Mouse (Mus musculus): ENCODE measurements at regions not wholly inside any gene's neighbourhood (a gene's known extent, or its start where the extent isn't known, plus 50 kb on each side); places are given as distances from the start of the nearest gene placed in this dataset.

GRCm38 (mm10) chr13:47868656-47869055 lies 392.4 kb upstream of the Id4 start:
- DNase-seq (ENCODE audit: low read depth, low spot score): no peak

- DNase-seq (ENCODE audit: low read depth, low spot score): no peak
These were observed 391.1 kb upstream of the Id4 start for GRCm38 (mm10) chr13:47869670-47870532.

GRCm38 (mm10) chr13:47872645-47873044 lies 388.4 kb upstream of the Id4 start:
- DNase-seq (ENCODE audit: low read depth, low spot score): no peak

GRCm38 (mm10) chr13:47892569-47892968 lies 368.5 kb upstream of the Id4 start:
- DNase-seq (ENCODE audit: low read depth, low spot score): no peak

GRCm38 (mm10) chr13:47894331-47894730 lies 366.7 kb upstream of the Id4 start:
- DNase-seq (ENCODE audit: low read depth, low spot score): no peak

- DNase-seq (ENCODE audit: low read depth, low spot score): no peak
These were observed 365.8 kb upstream of the Id4 start for GRCm38 (mm10) chr13:47895256-47895655.

- DNase-seq (ENCODE audit: low read depth, low spot score): no peak
These were observed 364.4 kb upstream of the Id4 start for GRCm38 (mm10) chr13:47896646-47897045.

GRCm38 (mm10) chr13:47909851-47910530 lies 351.0 kb upstream of the Id4 start:
- no peak for DNase-seq (ENCODE audit: low read depth, low spot score)

- no peak for DNase-seq (ENCODE audit: low read depth, low spot score)
These were observed 350.5 kb upstream of the Id4 start for GRCm38 (mm10) chr13:47910531-47910910.

- DNase-seq (ENCODE audit: low read depth, low spot score): no peak
These were observed 344.6 kb upstream of the Id4 start for GRCm38 (mm10) chr13:47916456-47916855.

- no peak for DNase-seq (ENCODE audit: low read depth, low spot score)
These were observed 343.7 kb upstream of the Id4 start for GRCm38 (mm10) chr13:47917370-47917769.

GRCm38 (mm10) chr13:47921044-47921443 lies 340.0 kb upstream of the Id4 start:
- no peak for DNase-seq (ENCODE audit: low read depth, low spot score)

- DNase-seq (ENCODE audit: low read depth, low spot score): no peak
These were observed 320.3 kb upstream of the Id4 start for GRCm38 (mm10) chr13:47940696-47941095.

- DNase-seq (ENCODE audit: low read depth, low spot score): no peak
These were observed 318.6 kb upstream of the Id4 start for GRCm38 (mm10) chr13:47942368-47942787.

GRCm38 (mm10) chr13:47943645-47944044 lies 317.4 kb upstream of the Id4 start:
- DNase-seq (ENCODE audit: low read depth, low spot score): no peak

- DNase-seq (ENCODE audit: low read depth, low spot score): no peak
These were observed 312.7 kb upstream of the Id4 start for GRCm38 (mm10) chr13:47948098-47948865.

- DNase-seq (ENCODE audit: low read depth, low spot score): no peak
These were observed 310.6 kb upstream of the Id4 start for GRCm38 (mm10) chr13:47950456-47950855.

GRCm38 (mm10) chr13:47951043-47951442 lies 310.0 kb upstream of the Id4 start:
- DNase-seq (ENCODE audit: low read depth, low spot score): no peak

GRCm38 (mm10) chr13:47952946-47953345 lies 308.1 kb upstream of the Id4 start:
- no peak for DNase-seq (ENCODE audit: low read depth, low spot score)

GRCm38 (mm10) chr13:47953776-47954175 lies 307.3 kb upstream of the Id4 start:
- DNase-seq (ENCODE audit: low read depth, low spot score): no peak

- DNase-seq (ENCODE audit: low read depth, low spot score): no peak
These were observed 305.5 kb upstream of the Id4 start for GRCm38 (mm10) chr13:47955504-47955903.

GRCm38 (mm10) chr13:47957662-47958061 lies 303.4 kb upstream of the Id4 start:
- DNase-seq (ENCODE audit: low read depth, low spot score): no peak

All from embryo, embryonic 11.5 days (tissue).